Mouse (Mus musculus) erythroblast, embryonic 14.5 days (primary cell): Measurements from ENCODE around the gene Macf1.

ENCODE experiments used
- GATA1 ChIP-seq: IDR thresholded peaks from 2 replicates; pipeline ENCODE4 v1.6.1; 2012; ENCODE audit warnings: low read length, inconsistent platforms, mixed read lengths
- TAL1 ChIP-seq: IDR thresholded peaks from 3 replicates; pipeline ENCODE4 v1.6.1; 2012; ENCODE audit warnings: low read length, inconsistent platforms, mixed read lengths

DNA sequence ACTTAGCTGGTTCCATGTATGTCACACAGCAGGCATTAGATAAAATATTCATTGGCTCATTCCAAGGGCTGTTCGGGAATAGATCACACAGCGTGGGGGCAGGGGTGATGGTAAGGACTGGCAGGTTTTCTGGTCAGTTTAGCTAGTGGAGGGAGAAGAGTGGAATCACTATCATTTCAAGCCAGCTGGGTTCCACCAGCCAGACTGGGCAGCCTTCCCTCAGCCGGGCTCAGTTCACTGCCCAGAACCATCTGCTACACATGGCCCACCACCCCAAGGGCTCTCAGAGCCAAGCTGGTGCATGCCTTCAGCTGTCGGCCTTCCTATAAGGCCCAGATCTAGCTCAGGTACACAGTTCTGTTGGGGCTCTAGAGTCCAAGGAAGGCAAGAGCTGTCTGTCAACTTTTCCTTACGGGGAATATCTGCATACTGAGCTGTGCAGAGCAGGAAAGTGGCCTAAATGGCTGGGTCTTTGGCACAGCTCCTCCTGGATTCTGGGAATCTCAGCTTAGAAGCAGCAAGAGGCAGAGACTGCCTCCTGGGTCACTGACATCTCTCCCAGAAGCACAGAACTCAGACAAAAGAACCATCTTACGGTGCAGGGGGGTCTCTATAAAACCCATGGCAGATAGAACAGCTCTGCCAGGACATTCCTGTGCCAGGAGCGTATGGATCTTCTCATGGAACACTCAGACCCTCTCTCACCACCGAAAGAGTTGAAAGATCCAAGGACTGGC is 1.5 kb upstream of the Macf1 start:
- TF ChIP-seq TAL1 (no peak), GATA1 (no peak)
